In genomic region chr8:115560985-115561916, GRCm38 (mm10) we compare ENCODE assay signal across 20 mouse cellular contexts.
DNase-seq lines count a peak whose midpoint lies in the region; ATAC-seq and TF ChIP-seq lines count a peak whose summit lies in the region.
"Had no signal": no experiment of that assay in that cellular context is flagged by ENCODE, and none has a peak within 500 bp of the region (broad histone marks: within the 10 kb centered on the region; RNA-seq: fewer than 3 reads in every experiment).

No protein-coding gene starts in this region.

- no peak overlapping the region for H3K9ac ChIP-seq in heart, embryonic 13.5 days
- no peak overlapping the region for H3K9ac ChIP-seq in liver, embryonic 14.5 days (replicated peaks)
- H3K9ac ChIP-seq in stomach, embryonic 16.5 days (ENCODE audit: low read length), result no peak overlapping the region
- H3K9ac ChIP-seq: embryonic facial prominence, embryonic 13.5 days had no signal

- no peak for TF ChIP-seq EP300 in liver, embryonic 14.5 days (IDR thresholded peaks at IDR 0.05; ENCODE audit: low read depth)

- TF ChIP-seq CTCF in liver, embryonic 14.5 days (IDR thresholded peaks at IDR 0.05; ENCODE audit: low read depth), result no peak

- DNase-seq in heart, adult 8-10 months (ENCODE audit: low spot score), result no peak
- DNase-seq in liver, result peak; percentile 32
- DNase-seq in liver, embryonic 14.5 days (ENCODE audit: low read depth in 3 of 3, low spot score in 3 of 3), result no peak
- DNase-seq in left cerebral cortex, postnatal 36 days (ENCODE audit: low spot score in 2 of 2), result no peak
- no peak for DNase-seq in cerebellum, postnatal 25 days
- DNase-seq: adrenal gland, adult 2 months; cerebellum, adult 8-10 months; kidney, adult 9 months; kidney, postnatal 25 days; lung, adult 2 months; right cerebral cortex, postnatal 25 days; thymus, postnatal 36 days had no signal

- H3K4me1 ChIP-seq in heart, embryonic 13.5 days, result peaks cover 22% of the 10 kb centered on the region
- H3K4me1 ChIP-seq in liver, embryonic 14.5 days (replicated peaks; ENCODE audit: control insufficient read depth in 2 of 2, insufficient read depth in 2 of 2, low read length in 1 of 2), result peaks cover 0 to 11% of the 10 kb centered on the region in 2 experiments; a peak in 3 of 4 replicates
- no peaks in the 10 kb centered on the region for H3K4me1 ChIP-seq in stomach, embryonic 16.5 days (ENCODE audit: control insufficient read depth, insufficient read depth, low read length)
- H3K4me1 ChIP-seq: embryonic facial prominence, embryonic 13.5 days had no signal

- WGBS in heart, embryonic 13.5 days, result 25% methylated on average over 18 of the region's 18 CpGs
- WGBS in liver, embryonic 14.5 days (ENCODE audit: insufficient replicate concordance), result 54% methylated on average over 18 of the region's 18 CpGs
- WGBS in stomach, embryonic 16.5 days, result 42% methylated on average over 18 of the region's 18 CpGs

- peak overlapping the region; percentile 42 for H3K4me2 ChIP-seq in heart, embryonic 13.5 days
- H3K4me2 ChIP-seq in liver, embryonic 14.5 days (ENCODE audit: low read depth), result peak overlapping the region; percentile 23; the same call in 1 of the 2 replicates
- no peak overlapping the region for H3K4me2 ChIP-seq in stomach, embryonic 16.5 days (ENCODE audit: low read depth, low read length)
- H3K4me2 ChIP-seq: embryonic facial prominence, embryonic 13.5 days had no signal

- intact Hi-C loops in left cerebral cortex, postnatal 36 days (cut with DNase I), result no loop called here

- no peaks in the 10 kb centered on the region for H3K27me3 ChIP-seq in heart, embryonic 13.5 days (replicated peaks)
- H3K27me3 ChIP-seq in liver, embryonic 14.5 days (ENCODE audit: control insufficient read depth, insufficient read depth, low read length), result no peaks in the 10 kb centered on the region
- no peaks in the 10 kb centered on the region for H3K27me3 ChIP-seq in stomach, embryonic 16.5 days (ENCODE audit: control insufficient read depth, insufficient read depth, low read length)
- H3K27me3 ChIP-seq: embryonic facial prominence, embryonic 13.5 days had no signal

- ATAC-seq in heart, embryonic 13.5 days (ENCODE audit: extremely low read depth, insufficient number of reproducible peaks, low FRiP score, low TSS enrichment), result no peak
- peak; percentile 69 for ATAC-seq in liver, embryonic 14.5 days (ENCODE audit: insufficient read depth)
- ATAC-seq in stomach, embryonic 16.5 days (ENCODE audit: insufficient read depth, low FRiP score), result peak; percentile 66; the same call in 1 of the 2 replicates
- no peak for ATAC-seq in activated CD4-positive, CD25-positive, alpha-beta regulatory T cell, adult 4 months
- ATAC-seq: hindbrain, embryonic 16.5 days; midbrain, embryonic 16.5 days had no signal

- no peaks in the 10 kb centered on the region for H3K9me3 ChIP-seq in heart, embryonic 13.5 days
- no peaks in the 10 kb centered on the region for H3K9me3 ChIP-seq in liver, embryonic 14.5 days (ENCODE audit: control insufficient read depth, low read length)
- no peaks in the 10 kb centered on the region for H3K9me3 ChIP-seq in stomach, embryonic 16.5 days (replicated peaks; ENCODE audit: control insufficient read depth, low read length)
- H3K9me3 ChIP-seq: embryonic facial prominence, embryonic 13.5 days; limb, embryonic 10.5 days had no signal

- no peak overlapping the region for H3K4me3 ChIP-seq in heart, embryonic 13.5 days
- no peak overlapping the region for H3K4me3 ChIP-seq in liver, embryonic 14.5 days (ENCODE audit: insufficient read depth in 1 of 2, low read depth in 2 of 2, low read length in 2 of 2)
- no peak overlapping the region for H3K4me3 ChIP-seq in stomach, embryonic 16.5 days (replicated peaks; ENCODE audit: low read length)
- H3K4me3 ChIP-seq: embryonic facial prominence, embryonic 13.5 days; left cerebral cortex, adult 2 months; limb, embryonic 10.5 days had no signal

- no peak overlapping the region for H3K27ac ChIP-seq in heart, embryonic 13.5 days (replicated peaks)
- H3K27ac ChIP-seq in liver, embryonic 14.5 days, result no peak overlapping the region; the same call in 1 of the 2 replicates
- H3K27ac ChIP-seq in stomach, embryonic 16.5 days (ENCODE audit: low read length), result no peak overlapping the region
- H3K27ac ChIP-seq: embryonic facial prominence, embryonic 13.5 days; left cerebral cortex, adult 2 months; limb, embryonic 10.5 days had no signal

- no peaks in the 10 kb centered on the region for H3K36me3 ChIP-seq in heart, embryonic 13.5 days
- H3K36me3 ChIP-seq in liver, embryonic 14.5 days (replicated peaks; ENCODE audit: control insufficient read depth, insufficient read depth, low read depth), result no peaks in the 10 kb centered on the region
- H3K36me3 ChIP-seq in stomach, embryonic 16.5 days (ENCODE audit: control insufficient read depth, insufficient read depth, low read length), result no peaks in the 10 kb centered on the region
- H3K36me3 ChIP-seq: embryonic facial prominence, embryonic 13.5 days; limb, embryonic 10.5 days had no signal

Comparison
In these comparisons a context has a peak if more than half of its experiments do, and no peak if none do; other contexts are left out.
1. ATAC-seq: peak in liver, embryonic 14.5 days (single experiment) and stomach, embryonic 16.5 days (single experiment); none in heart, embryonic 13.5 days (single experiment) and activated CD4-positive, CD25-positive, alpha-beta regulatory T cell, adult 4 months (single experiment).